Mouse (Mus musculus): ENCODE measurements around the gene Ptges.
A peak's percentile ranks its signal among the peaks of the same experiment; 100 is the strongest.

Ptges gene

DNA sequence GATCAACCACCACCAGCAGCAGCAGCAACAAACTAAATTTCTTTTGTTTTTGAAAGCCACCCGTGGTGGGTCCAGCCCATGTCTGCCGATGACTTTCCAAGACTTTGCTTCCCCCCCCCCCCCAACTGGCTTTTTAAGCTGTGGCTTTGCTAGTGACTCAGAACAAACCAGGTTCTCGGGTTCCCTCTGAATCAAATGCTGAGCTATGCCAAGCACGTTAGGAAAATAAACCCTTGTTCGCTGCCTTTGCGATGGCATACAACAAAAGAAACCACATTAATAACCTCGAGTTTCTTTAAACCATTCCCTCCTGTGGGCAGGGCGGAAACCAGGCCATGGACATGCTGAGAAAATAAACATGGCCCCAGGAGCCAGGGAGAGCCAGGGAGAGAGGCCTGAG, 81.5 kb downstream of the Ptges start:
- DNase-seq (ENCODE audit: low read depth), result peak; percentile 94

DNA sequence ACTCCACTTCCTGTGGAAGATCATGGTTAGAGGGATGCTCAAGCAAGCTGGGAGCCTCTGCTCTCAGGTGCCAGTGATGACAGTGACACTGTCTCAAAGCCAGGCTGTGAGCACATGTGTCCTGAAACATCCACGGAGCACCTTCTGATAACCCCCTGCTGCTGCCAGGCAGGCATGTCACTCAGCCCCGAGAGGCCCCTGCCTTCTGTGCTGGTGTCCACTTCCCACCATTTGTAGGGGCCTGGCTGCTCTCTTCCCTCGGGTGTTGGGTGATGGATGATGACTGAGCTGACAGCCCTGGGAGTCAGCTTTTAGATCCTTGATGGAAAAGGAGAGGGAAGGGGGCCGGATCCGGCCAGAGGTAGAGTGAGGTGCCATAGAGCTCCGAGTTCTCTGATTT, 82.9 kb downstream of the Ptges start:
- DNase-seq (ENCODE audit: low read depth), result no peak

DNA sequence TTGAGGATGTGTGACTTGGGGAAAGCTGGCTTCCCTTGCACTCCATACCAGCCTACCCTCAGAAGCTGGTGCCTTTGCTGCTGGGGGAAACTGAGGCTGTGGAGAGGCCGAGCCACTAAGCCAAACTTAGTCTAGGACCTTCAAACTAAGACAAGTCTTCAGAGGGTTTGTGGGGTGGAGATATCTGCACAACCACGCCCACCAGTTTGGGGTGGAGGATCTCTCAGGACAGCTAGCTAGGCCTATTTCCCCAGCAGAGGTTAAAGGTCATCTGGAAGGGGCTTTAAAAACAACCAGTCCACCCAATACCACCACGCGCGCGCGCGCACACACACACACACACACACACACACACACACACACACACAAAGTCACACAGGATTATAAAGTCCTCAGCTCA, 83.4 kb downstream of the Ptges start:
- no peak for DNase-seq (ENCODE audit: low read depth)

DNA sequence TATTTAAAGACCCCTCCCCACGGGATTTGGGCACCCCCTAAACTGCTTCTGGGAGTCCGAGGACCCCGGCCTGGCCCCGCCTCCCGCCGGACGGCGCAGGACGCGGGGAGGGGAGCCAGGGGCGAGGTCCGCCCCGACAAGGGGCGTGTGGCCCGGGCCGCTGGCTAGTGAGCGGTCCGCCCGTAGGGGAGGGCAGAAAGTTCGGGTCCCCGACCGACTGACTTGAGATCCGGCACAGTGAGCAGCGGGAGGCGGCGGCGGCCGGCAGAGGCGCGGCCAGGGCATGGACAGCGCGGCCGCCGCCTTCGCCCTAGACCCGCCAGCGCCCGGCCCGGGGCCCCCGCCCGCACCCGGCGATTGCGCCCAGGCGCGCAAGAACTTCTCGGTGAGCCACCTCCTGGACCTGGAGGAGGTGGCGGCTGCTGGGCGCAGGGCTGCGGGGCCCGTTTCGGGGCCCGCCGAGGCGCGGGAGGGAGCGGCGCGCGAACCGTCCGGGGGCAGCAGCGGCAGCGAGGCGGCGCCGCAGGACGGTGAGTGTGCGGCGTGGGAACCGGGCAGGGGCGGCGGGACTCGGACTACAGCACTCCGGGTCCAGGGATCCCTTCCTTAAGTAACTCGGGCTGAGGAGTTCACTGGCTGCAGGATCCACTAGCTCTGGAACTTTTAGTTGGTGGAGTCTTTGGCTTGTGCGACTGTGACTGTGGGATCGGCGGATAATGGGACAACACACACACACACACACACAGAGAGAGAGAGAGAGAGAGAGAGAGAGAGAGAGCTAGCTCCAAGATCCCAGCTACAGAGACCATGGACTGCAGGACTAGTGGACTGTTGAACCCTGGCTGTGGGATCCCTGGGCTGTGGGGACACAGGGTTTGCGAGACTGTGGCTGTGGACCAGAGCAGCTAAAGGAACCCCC, 84.3 kb downstream of the Ptges start:
- DNase-seq (ENCODE audit: low read depth), result no peak

DNA sequence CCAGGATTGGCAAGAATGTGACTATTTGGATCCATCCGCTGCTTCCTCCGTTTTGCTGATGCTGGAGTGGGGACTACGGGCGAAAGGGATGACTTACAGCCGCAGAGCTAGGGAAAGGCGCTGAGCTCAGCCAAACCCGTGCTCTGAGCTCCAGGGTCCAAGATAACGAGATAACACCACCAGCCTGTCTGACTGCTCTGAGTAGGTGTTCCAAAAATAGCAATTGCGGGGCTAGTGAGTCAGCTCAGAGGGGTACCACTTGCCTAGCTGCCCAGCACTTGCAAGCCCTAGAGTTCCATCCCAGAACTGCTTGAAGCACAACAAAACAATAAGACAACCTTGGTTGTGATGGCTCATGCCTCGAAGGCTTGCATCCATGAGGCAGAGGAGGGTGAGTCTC, 87.0 kb downstream of the Ptges start:
- no peak for DNase-seq (ENCODE audit: low read depth)
